Mouse (Mus musculus) CH12.LX (cell line): ENCODE measurements around the gene Pex14. TPM values are rescaled to one million over a fixed set of nuclear protein-coding genes. Genes with fewer than 3 reads are reported as not detected.

ENCODE experiments used
- DNase-seq: peaks from one replicate; pipeline ENCODE4 v3.0.0-alpha.2; 2013; ENCODE audit errors: extremely low read depth
- H3K27ac ChIP-seq: 2 replicates; pipeline ENCODE4 v1.5.1; 2012; ENCODE audit warnings: low read depth, mild to moderate bottlenecking, control low read depth, moderate library complexity; ENCODE audit not compliant: insufficient read depth
- H3K27me3 ChIP-seq: replicated peaks from 2 replicates; pipeline ENCODE3; 2012; ENCODE audit warnings: inconsistent platforms
- H3K36me3 ChIP-seq, 2 experiments: replicated peaks in 1 of 2; 2 replicates each; pipeline versions ENCODE3 to v1.6.1; 2012; ENCODE audit warnings: inconsistent platforms in 1 of 2, low read length in 1 of 2, mild to moderate bottlenecking in 1 of 2, mixed read lengths in 1 of 2, moderate library complexity in 1 of 2; ENCODE audit not compliant: control insufficient read depth in 1 of 2, insufficient read depth in 1 of 2
- H3K4me1 ChIP-seq, 2 experiments: 2 replicates each; pipeline ENCODE4 v1.6.1; 2012; ENCODE audit warnings: inconsistent platforms in 1 of 2, moderate library complexity in 1 of 2; ENCODE audit not compliant: insufficient read depth in 2 of 2, control insufficient read depth in 1 of 2
- H3K4me2 ChIP-seq: 2 replicates; pipeline ENCODE4 v1.6.1; 2012; ENCODE audit warnings: low read depth, mild to moderate bottlenecking, control low read depth; ENCODE audit not compliant: poor library complexity, insufficient read depth, severe bottlenecking
- H3K4me3 ChIP-seq, 3 experiments: fragments of 150-350 bp in 1 of 3; sonication (generic) in 1 of 3; replicated peaks in 1 of 3; 2 replicates each; pipeline versions ENCODE3 to v1.5.1; 2011 to 2012; ENCODE audit warnings: low read depth in 2 of 3, low read length in 2 of 3, mild to moderate bottlenecking in 2 of 3, moderate library complexity in 2 of 3, control low read depth in 1 of 3, improper control_type of control experiment in 1 of 3, inconsistent platforms in 1 of 3, mixed read lengths in 1 of 3; ENCODE audit not compliant: poor library complexity in 1 of 3
- H3K79me2 ChIP-seq: replicated peaks from 2 replicates; pipeline ENCODE4 v1.6.1; 2012; ENCODE audit warnings: mild to moderate bottlenecking, moderate library complexity; ENCODE audit not compliant: control insufficient read depth, poor library complexity, insufficient read depth, severe bottlenecking; ENCODE audit errors: extremely low read depth
- H3K9ac ChIP-seq: 2 replicates; pipeline ENCODE4 v1.6.1; 2012; ENCODE audit warnings: low read depth, mild to moderate bottlenecking, control low read depth, moderate library complexity; ENCODE audit not compliant: insufficient read depth
- H3K9me3 ChIP-seq: replicated peaks from 2 replicates; pipeline ENCODE3; 2012; ENCODE audit warnings: low read length, inconsistent platforms, mixed read lengths
- BHLHE40 ChIP-seq: IDR thresholded peaks from 2 replicates; pipeline ENCODE4 v1.6.1; 2011; ENCODE audit warnings: mild to moderate bottlenecking, low read depth, low read length, improper control_type of control experiment
- CHD1 ChIP-seq: IDR thresholded peaks from 2 replicates; pipeline ENCODE4 v1.6.1; 2012; ENCODE audit warnings: low read depth, low read length, improper control_type of control experiment, inconsistent platforms
- CTCF ChIP-seq, 2 experiments: IDR thresholded peaks in 1 of 2; conservative IDR thresholded peaks in 1 of 2; 2 replicates each; pipeline ENCODE4 v1.5.1; 2011 to 2012; ENCODE audit warnings: low read depth in 2 of 2, low read length in 2 of 2, improper control_type of control experiment in 1 of 2, inconsistent platforms in 1 of 2, mild to moderate bottlenecking in 1 of 2, moderate library complexity in 1 of 2
- E2F4 ChIP-seq: IDR thresholded peaks from 2 replicates; pipeline ENCODE4 v1.6.1; 2011; ENCODE audit warnings: low read depth, low read length, improper control_type of control experiment; ENCODE audit not compliant: insufficient replicate concordance
- ELF1 ChIP-seq: IDR thresholded peaks from 2 replicates; pipeline ENCODE4 v1.6.1; 2014; ENCODE audit warnings: low read depth, mild to moderate bottlenecking, inconsistent platforms, low read length, improper control_type of control experiment
- EP300 ChIP-seq: IDR thresholded peaks from 2 replicates; pipeline ENCODE4 v1.6.1; 2011; ENCODE audit warnings: low read length, improper control_type of control experiment
- ETS1 ChIP-seq: conservative IDR thresholded peaks from 2 replicates; pipeline ENCODE4 v1.6.1; 2012; ENCODE audit warnings: low read depth, mild to moderate bottlenecking, inconsistent platforms, low read length, improper control_type of control experiment, moderate library complexity
- GABPA ChIP-seq: IDR thresholded peaks from 2 replicates; pipeline ENCODE4 v1.6.1; 2012; ENCODE audit warnings: low read depth, low read length, improper control_type of control experiment, inconsistent platforms; ENCODE audit not compliant: insufficient replicate concordance
- IRF4 ChIP-seq: IDR thresholded peaks from 2 replicates; pipeline ENCODE4 v1.6.1; 2014; ENCODE audit warnings: low read depth, mild to moderate bottlenecking, inconsistent platforms, low read length, improper control_type of control experiment
- JUN ChIP-seq: IDR thresholded peaks from 2 replicates; pipeline ENCODE4 v1.6.1; 2011; ENCODE audit warnings: low read depth, mild to moderate bottlenecking, low read length, improper control_type of control experiment, moderate library complexity; ENCODE audit not compliant: insufficient read depth
- JUND ChIP-seq: conservative IDR thresholded peaks from 2 replicates; pipeline ENCODE4 v1.6.1; 2011; ENCODE audit warnings: low read depth, low read length, improper control_type of control experiment
- KAT2A ChIP-seq: IDR thresholded peaks from 2 replicates; pipeline ENCODE4 v1.6.1; 2012; ENCODE audit warnings: low read length, improper control_type of control experiment, inconsistent platforms; ENCODE audit not compliant: insufficient replicate concordance
- MAX ChIP-seq: IDR thresholded peaks from 2 replicates; pipeline ENCODE4 v1.6.1; 2011; ENCODE audit warnings: low read length, improper control_type of control experiment
- MAZ ChIP-seq: IDR thresholded peaks from 2 replicates; pipeline ENCODE4 v1.6.1; 2012; ENCODE audit warnings: low read depth, mild to moderate bottlenecking, inconsistent platforms, low read length, improper control_type of control experiment, moderate library complexity
- MEF2A ChIP-seq: IDR thresholded peaks from 2 replicates; pipeline ENCODE4 v1.6.1; 2014; ENCODE audit warnings: low read depth, mild to moderate bottlenecking, inconsistent platforms, low read length, improper control_type of control experiment, borderline replicate concordance
- MXI1 ChIP-seq: IDR thresholded peaks from 2 replicates; pipeline ENCODE4 v1.6.1; 2011; ENCODE audit warnings: mild to moderate bottlenecking, low read depth, low read length, improper control_type of control experiment
- MYC ChIP-seq: IDR thresholded peaks from 2 replicates; pipeline ENCODE4 v1.6.1; 2011; ENCODE audit warnings: low read depth, mild to moderate bottlenecking, improper control_type of control experiment, low read length
- NELFE ChIP-seq: IDR thresholded peaks from 2 replicates; pipeline ENCODE4 v1.6.1; 2011; ENCODE audit warnings: low read depth, low read length, improper control_type of control experiment
- NRF1 ChIP-seq: IDR thresholded peaks from 2 replicates; pipeline ENCODE4 v1.6.1; 2014; ENCODE audit warnings: low read depth, mild to moderate bottlenecking, inconsistent platforms, low read length, improper control_type of control experiment, moderate library complexity
- POLR2A ChIP-seq: IDR thresholded peaks from 2 replicates; pipeline ENCODE4 v1.6.1; 2011; ENCODE audit warnings: low read depth, mild to moderate bottlenecking, improper control_type of control experiment, low read length
- POLR2AphosphoS2 ChIP-seq: IDR thresholded peaks from 2 replicates; pipeline ENCODE4 v1.6.1; 2011; ENCODE audit warnings: low read depth, low read length, improper control_type of control experiment
- RAD21 ChIP-seq: IDR thresholded peaks from 2 replicates; pipeline ENCODE4 v1.6.1; 2011; ENCODE audit warnings: low read depth, mild to moderate bottlenecking, low read length, improper control_type of control experiment, moderate library complexity
- SMC3 ChIP-seq: IDR thresholded peaks from 2 replicates; pipeline ENCODE4 v1.6.1; 2011; ENCODE audit warnings: low read depth, low read length, improper control_type of control experiment
- TBP ChIP-seq: conservative IDR thresholded peaks from 2 replicates; pipeline ENCODE4 v1.6.1; 2011; ENCODE audit warnings: low read depth, low read length, improper control_type of control experiment
- USF2 ChIP-seq: conservative IDR thresholded peaks from 2 replicates; pipeline ENCODE4 v1.6.1; 2011; ENCODE audit warnings: low read depth, low read length, improper control_type of control experiment
- ZC3H11A ChIP-seq: IDR thresholded peaks from 2 replicates; pipeline ENCODE4 v1.6.1; 2012; ENCODE audit warnings: low read depth, mild to moderate bottlenecking, inconsistent platforms, low read length, improper control_type of control experiment
- ZMIZ1 ChIP-seq: IDR thresholded peaks from 2 replicates; pipeline ENCODE4 v1.6.1; 2012; ENCODE audit warnings: low read depth, mild to moderate bottlenecking, inconsistent platforms, low read length, improper control_type of control experiment
- dilution Hi-C: fragments of 300-500 bp; cut with MboI; formaldehyde crosslinking; loops from 2 replicates; pipeline ENCODE4 v1.14.3; 2020; ENCODE audit warnings: low sequenced_read_pairs; ENCODE audit not compliant: extremely low pct_unique_long_range_greater_than_20kb, extremely low pct_ligation_motif_present
- in situ Hi-C: fragments of 300-500 bp; cut with MboI; formaldehyde crosslinking; loops from 3 replicates; pipeline ENCODE4 v1.14.3; 2019; ENCODE audit warnings: low sequenced_read_pairs, low pct_ligation_motif_present, low pct_unique_long_range_greater_than_20kb, mixed read lengths
- polyA plus RNA-seq: library from polyadenylated mRNA; unstranded; fragments of >175 nt; gene quantifications from 2 replicates; pipeline ENCODE4 v1.2.1, GENCODE M21; 2012; ENCODE audit warnings: low read depth; ENCODE audit not compliant: insufficient read length
- total RNA-seq, 2 experiments: library from RNA; depleted of rRNA; stranded (reverse); fragments of 300-350 nt in 1 of 2; fragments of >200 nt in 1 of 2; gene quantifications; 2 replicates each; pipeline ENCODE4 v1.2.3; 2012 to 2014

The Pex14 gene
- total and polyA plus RNA-seq, 3 experiments, result 48.5 to 67.7 (median 63.6) TPM

DNA sequence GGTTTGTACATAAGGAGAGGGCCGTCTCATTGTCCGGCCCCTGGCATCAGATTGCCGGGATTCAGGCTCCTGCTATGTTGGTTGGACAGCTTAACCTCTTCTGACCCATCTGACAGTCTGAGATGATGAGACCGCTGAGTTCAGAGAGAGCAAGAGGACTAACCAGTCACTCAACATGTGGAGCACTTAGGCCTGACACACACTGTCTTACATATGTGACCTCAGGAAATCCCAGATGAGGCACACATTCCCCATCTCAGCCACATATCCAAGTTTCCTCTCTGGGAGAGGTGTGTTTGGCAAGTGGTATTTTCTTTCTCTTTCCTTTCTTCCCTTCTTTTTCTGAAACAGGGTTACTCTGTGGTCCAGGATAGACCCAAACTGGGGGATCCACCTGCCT is 45.5 kb upstream of the Pex14 start:
- peaks cover 8 to 13% of the 10 kb centered on the region in 2 experiments for H3K36me3 ChIP-seq
- in situ Hi-C loops, result loop anchor here (10.0 kb wide), 1 partner anchor 180 kb away; no protein-coding TSS in a partner anchor

DNA sequence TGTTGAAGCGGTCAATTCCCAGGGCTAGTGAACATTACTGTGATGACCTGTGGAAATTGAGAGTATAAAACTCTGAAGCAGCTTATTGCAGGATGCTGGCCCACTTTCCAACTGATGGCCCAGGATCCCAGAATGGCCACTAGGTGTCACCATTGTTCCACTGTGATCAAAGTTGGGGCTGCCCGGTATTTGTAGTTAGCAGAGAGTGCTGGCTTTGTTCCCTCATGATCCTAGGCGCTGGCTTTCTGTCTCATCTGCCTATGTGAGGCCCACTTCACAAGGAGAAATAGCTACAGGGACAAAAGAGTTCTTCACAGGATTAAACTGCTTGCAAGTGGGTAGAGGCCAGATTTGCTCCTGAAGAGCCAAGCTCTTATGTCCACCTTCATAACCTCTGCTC is 44.8 kb upstream of the Pex14 start:
- dilution Hi-C loops (no loop called here), in situ Hi-C loops (loop anchor here (5.0 to 10.0 kb wide), 2 partner anchors 180 to 403 kb away; no protein-coding TSS in a partner anchor)
- H3K27me3 ChIP-seq, result no peaks in the 10 kb centered on the region
- H3K79me2 ChIP-seq, result no peaks in the 10 kb centered on the region
- TF ChIP-seq EP300 (no peak), MAX (no peak), NRF1 (no peak), NELFE (no peak), CTCF (conservative IDR thresholded peaks at IDR 0.05 in 1 of 2, IDR thresholded peaks at IDR 0.05 in 1 of 2; ENCODE audit: low read depth in 2 of 2, low read length in 2 of 2) (peak; percentile 92 to 96), ZMIZ1 (no peak), KAT2A (no peak), IRF4 (0 out of 2 replicates have a peak, but pooled peaks have one; percentile 7), MEF2A (0 out of 2 replicates have a peak, but pooled peaks have one; percentile 37), SMC3 (peak; percentile 84), MXI1 (no peak), ETS1 (no peak), JUN (no peak), USF2 (no peak), ZC3H11A (0 out of 2 replicates have a peak, but pooled peaks have one; percentile 25), MAZ (no peak), TBP (no peak), BHLHE40 (no peak), RAD21 (peak; percentile 96), POLR2A (no peak), POLR2AphosphoS2 (no peak)
- no peak overlapping the region for H3K9ac ChIP-seq
- H3K4me2 ChIP-seq, result no peak overlapping the region
- H3K4me3 ChIP-seq, result no peak overlapping the region
- H3K4me1 ChIP-seq, result peaks cover 0 to 17% of the 10 kb centered on the region in 2 experiments; a peak in 2 of 4 replicates
- peaks cover 5% of the 10 kb centered on the region for H3K9me3 ChIP-seq
- peaks cover 2 to 6% of the 10 kb centered on the region in 2 experiments for H3K36me3 ChIP-seq
- no peak overlapping the region for H3K27ac ChIP-seq
- DNase-seq, result peak; percentile 82

More for the DNA sequence above, 45.5 kb upstream of the Pex14 start:
- Histone ChIP-seq H3K27me3 (no peaks in the 10 kb centered on the region), H3K27ac (no peak overlapping the region), H3K4me1 (peaks cover 0 to 17% of the 10 kb centered on the region in 2 experiments; a peak in 3 of 4 replicates), H3K4me3 (no peak overlapping the region), H3K9me3 (peaks cover 2% of the 10 kb centered on the region), H3K79me2 (no peaks in the 10 kb centered on the region)
- dilution Hi-C loops, result no loop called here
- TF ChIP-seq JUND, result no peak
- no peak for TF ChIP-seq CHD1
- no peak for TF ChIP-seq GABPA
- TF ChIP-seq E2F4, result no peak
- no peak for TF ChIP-seq ELF1
- no peak for TF ChIP-seq MYC
- TF ChIP-seq BHLHE40, result no peak
- TF ChIP-seq POLR2A, result no peak
- no peak for TF ChIP-seq RAD21
- TF ChIP-seq, all 38 proteins: peak for 0
- DNase-seq, result no peak
- no peak overlapping the region for H3K9ac ChIP-seq
- no peak overlapping the region for H3K4me2 ChIP-seq
